Mouse (Mus musculus) lung, embryonic 14.5 days (tissue): ENCODE measurements around the gene Unc5c. TPM values are rescaled to one million over a fixed set of nuclear protein-coding genes. Genes with fewer than 3 reads are reported as not detected.

ENCODE experiments used
- ATAC-seq: fragments of 200-750 bp; cut with Nextera tagmentation; 2 replicates; pipeline ENCODE4 v1.8.0; 2017; ENCODE audit warnings: mild to moderate bottlenecking, moderate TSS enrichment, moderate library complexity; ENCODE audit not compliant: insufficient read depth
- DNase-seq: peaks from one replicate; pipeline ENCODE4 v3.0.0-alpha.2; 2015
- H3K27ac ChIP-seq: fragments of 300-500 bp; sonication (generic); 2 replicates; pipeline ENCODE4 v1.5.1; 2014; ENCODE audit warnings: low read depth, mild to moderate bottlenecking, moderate library complexity
- H3K27me3 ChIP-seq: fragments of 300-500 bp; sonication (generic); 2 replicates; pipeline ENCODE4 v1.6.1; 2014; ENCODE audit warnings: low read length, control low read depth; ENCODE audit not compliant: insufficient read depth
- H3K36me3 ChIP-seq: fragments of 300-500 bp; sonication (generic); 2 replicates; pipeline ENCODE4 v1.6.1; 2014; ENCODE audit warnings: control low read depth; ENCODE audit not compliant: insufficient read depth
- H3K4me1 ChIP-seq: fragments of 300-500 bp; sonication (generic); 2 replicates; pipeline ENCODE4 v1.6.1; 2014; ENCODE audit warnings: antibody characterized with exemption, control low read depth; ENCODE audit not compliant: insufficient read depth
- H3K4me2 ChIP-seq: fragments of 300-500 bp; sonication (generic); 2 replicates; pipeline ENCODE4 v1.6.1; 2014; ENCODE audit warnings: mild to moderate bottlenecking
- H3K4me3 ChIP-seq: fragments of 300-500 bp; sonication (generic); 2 replicates; pipeline ENCODE4 v1.5.1; 2014; ENCODE audit warnings: low read depth, low read length
- H3K9ac ChIP-seq: fragments of 300-500 bp; sonication (generic); 2 replicates; pipeline ENCODE4 v1.6.1; 2014
- H3K9me3 ChIP-seq: fragments of 300-500 bp; sonication (generic); 2 replicates; pipeline ENCODE4 v1.6.1; 2016; ENCODE audit warnings: low read depth, low read length, control low read depth
- CTCF ChIP-seq: IDR thresholded peaks from 2 replicates; pipeline ENCODE4 v1.5.1; 2016; ENCODE audit warnings: antibody characterized with exemption, low read depth
- WGBS: fragments of 180-500 bp; shearing (Covaris S2); extraction: QIAGEN DNeasy Blood & Tissue Kit; methylation state at CpG from one replicate; pipeline ENCODE4 v1.1.7; 2014; 5-methylcytosine and 5-hydroxymethylcytosine counted together
- polyA plus RNA-seq: library from polyadenylated mRNA; unstranded; fragments of >200 nt; fragmentation: Nextera tagmentation; extraction: Ambion mirVana; gene quantifications from 2 replicates; pipeline ENCODE4 v1.2.1, GENCODE M21; 2014

Unc5c gene
- polyA plus RNA-seq, 1 experiment from 2014 or later = 32.3 TPM

GRCm38 (mm10) chr3:141871805-141872204 lies 406.8 kb downstream of the Unc5c start:
- DNase-seq (no peak), ATAC-seq (no peak)
- Histone ChIP-seq H3K9ac (no peak overlapping the region), H3K4me2 (no peak overlapping the region), H3K4me1 (no peaks in the 10 kb centered on the region), H3K9me3 (no peaks in the 10 kb centered on the region), H3K36me3 (no peaks in the 10 kb centered on the region), H3K4me3 (no peak overlapping the region), H3K27ac (no peak overlapping the region), H3K27me3 (no peaks in the 10 kb centered on the region)
- 69% methylated on average over 3 of the region's 3 CpGs for WGBS
- no peak for TF ChIP-seq CTCF

- no peak overlapping the region for H3K9ac ChIP-seq
- ATAC-seq = no peak
- no peaks in the 10 kb centered on the region for H3K4me1 ChIP-seq
- H3K4me3 ChIP-seq = no peak overlapping the region
- no peaks in the 10 kb centered on the region for H3K9me3 ChIP-seq
- 81% methylated on average over 10 of the region's 10 CpGs for WGBS
- no peak for TF ChIP-seq CTCF
- no peak overlapping the region for H3K27ac ChIP-seq
- no peaks in the 10 kb centered on the region for H3K27me3 ChIP-seq
- H3K4me2 ChIP-seq = no peak overlapping the region
- no peak for DNase-seq
- no peaks in the 10 kb centered on the region for H3K36me3 ChIP-seq
Measured at GRCm38 (mm10) chr3:141872337-141873042, 407.5 kb downstream of the Unc5c start.

GRCm38 (mm10) chr3:141882496-141882895 lies 417.5 kb downstream of the Unc5c start:
- H3K4me1 ChIP-seq = no peaks in the 10 kb centered on the region
- no peaks in the 10 kb centered on the region for H3K9me3 ChIP-seq
- no peak overlapping the region for H3K4me2 ChIP-seq
- no peak for ATAC-seq
- H3K4me3 ChIP-seq = no peak overlapping the region
- 71% methylated on average over 2 of the region's 2 CpGs for WGBS
- no peak overlapping the region for H3K27ac ChIP-seq
- TF ChIP-seq CTCF = no peak
- H3K36me3 ChIP-seq = no peaks in the 10 kb centered on the region
- H3K27me3 ChIP-seq = no peaks in the 10 kb centered on the region
- DNase-seq = no peak
- no peak overlapping the region for H3K9ac ChIP-seq

- H3K4me2 ChIP-seq = no peak overlapping the region
- 95% methylated on average over 5 of the region's 5 CpGs for WGBS
- ATAC-seq (no peak), DNase-seq (no peak)
- TF ChIP-seq CTCF = no peak
- H3K9ac ChIP-seq = no peak overlapping the region
- no peaks in the 10 kb centered on the region for H3K36me3 ChIP-seq
- H3K27ac ChIP-seq = no peak overlapping the region
- no peaks in the 10 kb centered on the region for H3K9me3 ChIP-seq
- H3K4me1 ChIP-seq = peaks cover 2% of the 10 kb centered on the region; the same call in 1 of the 2 replicates
- H3K4me3 ChIP-seq = no peak overlapping the region
- H3K27me3 ChIP-seq = no peaks in the 10 kb centered on the region
Measured at GRCm38 (mm10) chr3:141884190-141884589, 419.2 kb downstream of the Unc5c start.
